In the genomic region with DNA sequence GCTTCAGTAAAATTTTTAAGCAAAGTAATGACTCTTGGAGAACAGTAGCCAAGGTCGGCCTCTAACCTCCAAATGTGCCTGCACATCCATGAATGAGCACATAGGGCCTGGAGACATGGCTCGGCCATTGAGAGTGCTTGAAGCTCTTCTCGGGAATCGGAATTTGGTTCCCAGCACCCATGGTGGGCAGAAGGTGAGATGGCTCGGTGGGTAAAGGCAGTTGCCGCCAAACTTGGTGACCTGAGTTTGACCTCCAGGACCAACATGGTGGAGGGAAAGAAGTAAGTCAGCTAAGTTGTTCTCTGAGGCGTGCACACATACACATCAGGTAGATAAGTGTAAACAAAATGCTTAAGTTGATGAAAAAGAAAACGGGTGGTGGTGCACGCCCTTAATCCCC, we compare ENCODE assay signal across 26 mouse cellular contexts. TPM values are rescaled to one million over a fixed set of nuclear protein-coding genes. Genes with fewer than 3 reads are reported as not detected.
DNase-seq lines count a peak whose midpoint lies in the region; ATAC-seq and TF ChIP-seq lines count a peak whose summit lies in the region.
"Had no signal": no experiment of that assay in that cellular context is flagged by ENCODE, and none has a peak within 500 bp of the region (broad histone marks: within the 10 kb centered on the region; RNA-seq: fewer than 3 reads in every experiment).

No protein-coding gene starts in this region.

- no peak for TF ChIP-seq CTCF in E14TG2a.4 (conservative IDR thresholded peaks at IDR 0.05; ENCODE audit: low read length)

- no peaks in the 10 kb centered on the region for H3K9me3 ChIP-seq in heart, embryonic 13.5 days
- H3K9me3 ChIP-seq in liver, embryonic 13.5 days (replicated peaks), result no peaks in the 10 kb centered on the region
- no peaks in the 10 kb centered on the region for H3K9me3 ChIP-seq in lung, embryonic 15.5 days
- no peaks in the 10 kb centered on the region for H3K9me3 ChIP-seq in E14TG2a.4 (ENCODE audit: low read length)
- H3K9me3 ChIP-seq in forebrain, embryonic 16.5 days (ENCODE audit: control insufficient read depth, low read length), result no peaks in the 10 kb centered on the region
- H3K9me3 ChIP-seq: forebrain, embryonic 13.5 days; heart, embryonic 10.5 days; hindbrain, embryonic 10.5 days; hindbrain, embryonic 13.5 days had no signal

- 82% methylated on average over 9 of the region's 9 CpGs for WGBS in heart, embryonic 13.5 days
- 79% methylated on average over 9 of the region's 9 CpGs for WGBS in liver, embryonic 13.5 days (ENCODE audit: insufficient replicate concordance)
- WGBS in lung, embryonic 15.5 days, result 86% methylated on average over 9 of the region's 9 CpGs
- WGBS in forebrain, embryonic 16.5 days, result 93% methylated on average over 9 of the region's 9 CpGs

- H3K27me3 ChIP-seq in heart, embryonic 13.5 days (replicated peaks), result no peaks in the 10 kb centered on the region
- no peaks in the 10 kb centered on the region for H3K27me3 ChIP-seq in liver, embryonic 13.5 days
- no peaks in the 10 kb centered on the region for H3K27me3 ChIP-seq in lung, embryonic 15.5 days
- no peaks in the 10 kb centered on the region for H3K27me3 ChIP-seq in E14TG2a.4 (ENCODE audit: insufficient read depth, low read length)
- H3K27me3 ChIP-seq in forebrain, embryonic 16.5 days (replicated peaks; ENCODE audit: control insufficient read depth, insufficient read depth, low read length), result no peaks in the 10 kb centered on the region
- H3K27me3 ChIP-seq: CH12.LX; forebrain, embryonic 13.5 days; hindbrain, embryonic 13.5 days had no signal

- H3K27ac ChIP-seq in heart, embryonic 13.5 days (replicated peaks), result peak overlapping the region; percentile 33; the same call in 1 of the 2 replicates
- peak overlapping the region; percentile 79; the same call in 1 of the 2 replicates for H3K27ac ChIP-seq in liver, embryonic 13.5 days
- H3K27ac ChIP-seq in lung, embryonic 15.5 days, result peak overlapping the region; percentile 72; the same call in 1 of the 2 replicates
- H3K27ac ChIP-seq in forebrain, embryonic 16.5 days (ENCODE audit: low read length), result no peak overlapping the region
- H3K27ac ChIP-seq: forebrain, embryonic 13.5 days; gastrocnemius, adult 2 months; heart, embryonic 10.5 days; hindbrain, embryonic 10.5 days; hindbrain, embryonic 13.5 days had no signal

- no peak for DNase-seq in heart, postnatal 36 days
- DNase-seq in liver, embryonic 13.5 days, result no peak
- DNase-seq in liver, result no peak
- no peak for DNase-seq in lung, postnatal 10 days
- DNase-seq: adrenal gland, adult 8-10 months; adrenal gland, postnatal 25 days; cerebellum, adult 11-12 months; cerebellum, adult 8-10 months; cerebellum, postnatal 10 days; cerebellum, postnatal 36 days; forebrain, postnatal 0 days; gastrocnemius, adult 2 months; gastrocnemius, postnatal 14 days; heart, adult 18-20 months had no signal

- H3K4me3 ChIP-seq in heart, embryonic 13.5 days, result no peak overlapping the region
- no peak overlapping the region for H3K4me3 ChIP-seq in liver, embryonic 13.5 days (replicated peaks)
- no peak overlapping the region for H3K4me3 ChIP-seq in lung, embryonic 15.5 days
- H3K4me3 ChIP-seq in E14TG2a.4 (replicated peaks; ENCODE audit: low read length), result peak overlapping the region; percentile 27; the same call in 1 of the 2 replicates
- H3K4me3 ChIP-seq in forebrain, embryonic 16.5 days (replicated peaks; ENCODE audit: low read length), result no peak overlapping the region
- H3K4me3 ChIP-seq: forebrain, embryonic 10.5 days; forebrain, embryonic 13.5 days; gastrocnemius, adult 2 months; heart, embryonic 10.5 days; hindbrain, embryonic 10.5 days; hindbrain, embryonic 13.5 days had no signal

- no peak overlapping the region for H3K9ac ChIP-seq in heart, embryonic 13.5 days
- no peak overlapping the region for H3K9ac ChIP-seq in liver, embryonic 13.5 days
- no peak overlapping the region for H3K9ac ChIP-seq in lung, embryonic 15.5 days
- no peak overlapping the region for H3K9ac ChIP-seq in forebrain, embryonic 16.5 days (replicated peaks; ENCODE audit: low read depth, low read length)
- H3K9ac ChIP-seq: forebrain, embryonic 13.5 days; forebrain, postnatal 0 days had no signal

- no peak overlapping the region for H3K4me2 ChIP-seq in heart, embryonic 13.5 days
- H3K4me2 ChIP-seq in liver, embryonic 13.5 days, result no peak overlapping the region
- H3K4me2 ChIP-seq in lung, embryonic 15.5 days, result no peak overlapping the region
- H3K4me2 ChIP-seq in forebrain, embryonic 16.5 days (ENCODE audit: low read length), result no peak overlapping the region
- H3K4me2 ChIP-seq: forebrain, embryonic 13.5 days; hindbrain, embryonic 13.5 days had no signal

- ATAC-seq in heart, embryonic 13.5 days (ENCODE audit: extremely low read depth, insufficient number of reproducible peaks, low FRiP score, low TSS enrichment), result no peak
- ATAC-seq in liver, embryonic 13.5 days (ENCODE audit: low read depth), result no peak
- no peak for ATAC-seq in lung, embryonic 15.5 days (ENCODE audit: borderline replicate concordance, extremely low read depth, low FRiP score, low TSS enrichment)
- no peak for ATAC-seq in forebrain, embryonic 16.5 days
- ATAC-seq: activated CD4-positive, CD25-positive, alpha-beta regulatory T cell, adult 4 months; forebrain, embryonic 13.5 days; forebrain, postnatal 0 days; hindbrain, embryonic 16.5 days had no signal

- H3K4me1 ChIP-seq in heart, embryonic 13.5 days, result peaks cover 41% of the 10 kb centered on the region
- H3K4me1 ChIP-seq in liver, embryonic 13.5 days (replicated peaks), result peaks cover 69% of the 10 kb centered on the region
- H3K4me1 ChIP-seq in lung, embryonic 15.5 days, result peaks cover 43% of the 10 kb centered on the region
- peaks cover 79% of the 10 kb centered on the region for H3K4me1 ChIP-seq in E14TG2a.4 (replicated peaks; ENCODE audit: low read depth, low read length)
- peaks cover 25% of the 10 kb centered on the region for H3K4me1 ChIP-seq in forebrain, embryonic 16.5 days (replicated peaks; ENCODE audit: control insufficient read depth, insufficient read depth, low read length)

- H3K36me3 ChIP-seq in heart, embryonic 13.5 days, result peaks cover 38% of the 10 kb centered on the region
- no peaks in the 10 kb centered on the region for H3K36me3 ChIP-seq in liver, embryonic 13.5 days
- H3K36me3 ChIP-seq in lung, embryonic 15.5 days, result 0 out of 2 replicates have a peak, but pooled peaks cover 11% of the 10 kb centered on the region
- peaks cover 50% of the 10 kb centered on the region for H3K36me3 ChIP-seq in E14TG2a.4 (ENCODE audit: insufficient read depth, low read length)
- no peaks in the 10 kb centered on the region for H3K36me3 ChIP-seq in forebrain, embryonic 16.5 days (ENCODE audit: control insufficient read depth, insufficient read depth)

- intact Hi-C loops in heart, postnatal 36 days (cut with DNase I), result loop anchor here (5.0 kb wide), 1 partner anchor 301 kb away; a partner anchor contains a TSS

RNA-seq across cellular contexts. Expression of a gene that starts 3.6 kb away (rescaled TPM):
- polyA plus RNA-seq in heart, embryonic 13.5 days (2015; fragmentation: Nextera tagmentation; extraction: Ambion mirVana), result 155 and 164 TPM in 2 replicates
- total RNA-seq in heart, postnatal 36 days (2021), result 10 to 100 TPM; 25.2 to 28.3 TPM
- polyA plus RNA-seq in liver, embryonic 13.5 days (2015; fragmentation: Nextera tagmentation; extraction: Ambion mirVana), result 61.3 and 64.3 TPM in 2 replicates
- polyA plus RNA-seq in lung, embryonic 15.5 days (2015; fragmentation: Nextera tagmentation; extraction: Ambion mirVana), result 197 and 199 TPM in 2 replicates
- 147 and 151 TPM in 2 replicates for polyA plus RNA-seq in forebrain, embryonic 16.5 days (2015; fragmentation: Nextera tagmentation; extraction: Ambion mirVana)

RNA-seq across cellular contexts. Expression of a gene that starts 10.4 kb away (rescaled TPM):
- 0.35 and 0.41 TPM in 2 replicates for polyA plus RNA-seq in heart, embryonic 13.5 days (2015; fragmentation: Nextera tagmentation; extraction: Ambion mirVana)
- under 1 TPM; 0.27 to 0.75 TPM for total RNA-seq in heart, postnatal 36 days (2021)
- polyA plus RNA-seq in liver, embryonic 13.5 days (2015; fragmentation: Nextera tagmentation; extraction: Ambion mirVana), result 0.06 and 0.32 TPM in 2 replicates
- 1.2 and 1.4 TPM in 2 replicates for polyA plus RNA-seq in lung, embryonic 15.5 days (2015; fragmentation: Nextera tagmentation; extraction: Ambion mirVana)
- 0.45 and 1.3 TPM in 2 replicates for polyA plus RNA-seq in forebrain, embryonic 16.5 days (2015; fragmentation: Nextera tagmentation; extraction: Ambion mirVana)

RNA-seq across cellular contexts. Expression of a gene that starts 42.9 kb away (rescaled TPM):
- 19.5 and 20.0 TPM in 2 replicates for polyA plus RNA-seq in heart, embryonic 13.5 days (2015; fragmentation: Nextera tagmentation; extraction: Ambion mirVana)
- total RNA-seq in heart, postnatal 36 days (2021), result 10 to 100 TPM; 53.7 to 62.4 TPM
- 11.5 and 11.8 TPM in 2 replicates for polyA plus RNA-seq in liver, embryonic 13.5 days (2015; fragmentation: Nextera tagmentation; extraction: Ambion mirVana)
- polyA plus RNA-seq in lung, embryonic 15.5 days (2015; fragmentation: Nextera tagmentation; extraction: Ambion mirVana), result 35.4 and 38.0 TPM in 2 replicates
- polyA plus RNA-seq in forebrain, embryonic 16.5 days (2015; fragmentation: Nextera tagmentation; extraction: Ambion mirVana), result 30.7 and 36.0 TPM in 2 replicates

RNA-seq across cellular contexts. Expression of a gene that starts 48.0 kb away (rescaled TPM):
- 41.4 and 47.4 TPM in 2 replicates for polyA plus RNA-seq in heart, embryonic 13.5 days (2015; fragmentation: Nextera tagmentation; extraction: Ambion mirVana)
- 10 to 100 TPM; 10.7 to 16.0 TPM for total RNA-seq in heart, postnatal 36 days (2021)
- polyA plus RNA-seq in liver, embryonic 13.5 days (2015; fragmentation: Nextera tagmentation; extraction: Ambion mirVana), result 54.5 and 59.6 TPM in 2 replicates
- 63.8 and 67.4 TPM in 2 replicates for polyA plus RNA-seq in lung, embryonic 15.5 days (2015; fragmentation: Nextera tagmentation; extraction: Ambion mirVana)
- 58.6 and 62.3 TPM in 2 replicates for polyA plus RNA-seq in forebrain, embryonic 16.5 days (2015; fragmentation: Nextera tagmentation; extraction: Ambion mirVana)

RNA-seq across cellular contexts. Expression of a gene that starts 48.3 kb away (rescaled TPM):
- polyA plus RNA-seq in heart, embryonic 13.5 days (2015; fragmentation: Nextera tagmentation; extraction: Ambion mirVana), result 438 and 474 TPM in 2 replicates
- total RNA-seq in heart, postnatal 36 days (2021), result 100 to 1,000 TPM; 431 to 554 TPM
- 334 and 348 TPM in 2 replicates for polyA plus RNA-seq in liver, embryonic 13.5 days (2015; fragmentation: Nextera tagmentation; extraction: Ambion mirVana)
- 533 and 536 TPM in 2 replicates for polyA plus RNA-seq in lung, embryonic 15.5 days (2015; fragmentation: Nextera tagmentation; extraction: Ambion mirVana)
- 694 and 809 TPM in 2 replicates for polyA plus RNA-seq in forebrain, embryonic 16.5 days (2015; fragmentation: Nextera tagmentation; extraction: Ambion mirVana)
